Mouse (Mus musculus) CH12.LX (cell line): ENCODE results near the gene Rhobtb3.

ENCODE experiments used
- CTCF ChIP-seq, 2 experiments: IDR thresholded peaks in 1 of 2; conservative IDR thresholded peaks in 1 of 2; 2 replicates each; pipeline ENCODE4 v1.5.1; 2011 to 2012; ENCODE audit warnings: low read depth in 2 of 2, low read length in 2 of 2, improper control_type of control experiment in 1 of 2, inconsistent platforms in 1 of 2, mild to moderate bottlenecking in 1 of 2, moderate library complexity in 1 of 2
- E2F4 ChIP-seq: IDR thresholded peaks from 2 replicates; pipeline ENCODE4 v1.6.1; 2011; ENCODE audit warnings: low read depth, low read length, improper control_type of control experiment; ENCODE audit not compliant: insufficient replicate concordance
- EP300 ChIP-seq: IDR thresholded peaks from 2 replicates; pipeline ENCODE4 v1.6.1; 2011; ENCODE audit warnings: low read length, improper control_type of control experiment
- NELFE ChIP-seq: IDR thresholded peaks from 2 replicates; pipeline ENCODE4 v1.6.1; 2011; ENCODE audit warnings: low read depth, low read length, improper control_type of control experiment
- POLR2A ChIP-seq: IDR thresholded peaks from 2 replicates; pipeline ENCODE4 v1.6.1; 2011; ENCODE audit warnings: low read depth, mild to moderate bottlenecking, improper control_type of control experiment, low read length
- RAD21 ChIP-seq: IDR thresholded peaks from 2 replicates; pipeline ENCODE4 v1.6.1; 2011; ENCODE audit warnings: low read depth, mild to moderate bottlenecking, low read length, improper control_type of control experiment, moderate library complexity
- ZMIZ1 ChIP-seq: IDR thresholded peaks from 2 replicates; pipeline ENCODE4 v1.6.1; 2012; ENCODE audit warnings: low read depth, mild to moderate bottlenecking, inconsistent platforms, low read length, improper control_type of control experiment

- TF ChIP-seq ZMIZ1 (no peak), CTCF (conservative IDR thresholded peaks at IDR 0.05 in 1 of 2, IDR thresholded peaks at IDR 0.05 in 1 of 2; ENCODE audit: low read depth in 2 of 2, low read length in 2 of 2) (no peak), RAD21 (no peak), E2F4 (no peak), EP300 (no peak), POLR2A (no peak), NELFE (no peak)
These were observed 13.1 kb downstream of the Rhobtb3 start for GRCm38 (mm10) chr13:75930660-75931059.
